Mouse (Mus musculus) E14TG2a.4 (cell line): ENCODE results near the gene Ltf.
A peak's percentile ranks its signal among the peaks of the same experiment; 100 is the strongest.

ENCODE experiments used
- H3K27me3 ChIP-seq: 2 replicates; pipeline ENCODE4 v1.6.1; 2014; ENCODE audit warnings: low read length, control low read depth; ENCODE audit not compliant: insufficient read depth
- H3K36me3 ChIP-seq: 2 replicates; pipeline ENCODE4 v1.6.1; 2014; ENCODE audit warnings: low read length, control low read depth; ENCODE audit not compliant: insufficient read depth
- H3K4me1 ChIP-seq: replicated peaks from 2 replicates; pipeline ENCODE4 v1.6.1; 2014; ENCODE audit warnings: low read depth, low read length, control low read depth
- H3K4me3 ChIP-seq: replicated peaks from 2 replicates; pipeline ENCODE4 v1.5.1; 2014; ENCODE audit warnings: mild to moderate bottlenecking, low read length
- H3K9me3 ChIP-seq: 2 replicates; pipeline ENCODE4 v1.6.1; 2014; ENCODE audit warnings: low read length, control low read depth
- CTCF ChIP-seq: conservative IDR thresholded peaks from 2 replicates; pipeline ENCODE4 v1.5.1; 2014; ENCODE audit warnings: low read length
- NANOG ChIP-seq: IDR thresholded peaks from 2 replicates; pipeline ENCODE4 v1.6.1; 2014; ENCODE audit warnings: borderline replicate concordance, low read length, mixed read lengths
- POU5F1 ChIP-seq: IDR thresholded peaks from 2 replicates; pipeline ENCODE4 v1.6.1; 2014; ENCODE audit warnings: low read length, borderline replicate concordance

Ltf gene

GRCm38 (mm10) chr9:111019022-111019421 lies at the start of gene Ltf:
Gene Ltf, plus strand, starts transcription at chr9:111019271.
- Histone ChIP-seq H3K4me1 (peaks cover 15% of the 10 kb centered on the region), H3K9me3 (no peaks in the 10 kb centered on the region), H3K4me3 (no peak within 1 kb of the TSS), H3K36me3 (no peaks in the 10 kb centered on the region), H3K27me3 (peaks cover 15% of the 10 kb centered on the region; the same call in 1 of the 2 replicates)
- no peak for TF ChIP-seq POU5F1
- no peak for TF ChIP-seq NANOG
- TF ChIP-seq CTCF, result no peak

GRCm38 (mm10) chr9:110979411-110979810 lies 39.7 kb upstream of the Ltf start:
- TF ChIP-seq POU5F1 (no peak), CTCF (no peak), NANOG (no peak)
- peaks cover 56% of the 10 kb centered on the region for H3K36me3 ChIP-seq
- no peaks in the 10 kb centered on the region for H3K9me3 ChIP-seq
- H3K4me1 ChIP-seq, result peaks cover 41% of the 10 kb centered on the region
- H3K4me3 ChIP-seq, result peak overlapping the region; percentile 66
- H3K27me3 ChIP-seq, result no peaks in the 10 kb centered on the region

- Histone ChIP-seq H3K9me3 (no peaks in the 10 kb centered on the region), H3K36me3 (peaks cover 42% of the 10 kb centered on the region)
Measured at GRCm38 (mm10) chr9:110982351-110982750, 36.7 kb upstream of the Ltf start.

GRCm38 (mm10) chr9:110984096-110984495 lies 35.0 kb upstream of the Ltf start:
- Histone ChIP-seq H3K27me3 (no peaks in the 10 kb centered on the region), H3K4me1 (peaks cover 59% of the 10 kb centered on the region), H3K36me3 (peaks cover 34% of the 10 kb centered on the region), H3K4me3 (no peak overlapping the region), H3K9me3 (no peaks in the 10 kb centered on the region)
- TF ChIP-seq NANOG, result no peak
- no peak for TF ChIP-seq CTCF
- no peak for TF ChIP-seq POU5F1

More at GRCm38 (mm10) chr9:110982351-110982750, 36.7 kb upstream of the Ltf start:
- H3K4me1 ChIP-seq, result peaks cover 50% of the 10 kb centered on the region
- no peak overlapping the region for H3K4me3 ChIP-seq
- no peak for TF ChIP-seq POU5F1
- no peak for TF ChIP-seq CTCF
- TF ChIP-seq NANOG, result no peak
- H3K27me3 ChIP-seq, result no peaks in the 10 kb centered on the region

GRCm38 (mm10) chr9:110985541-110985940 lies 33.5 kb upstream of the Ltf start:
- peaks cover 24% of the 10 kb centered on the region for H3K36me3 ChIP-seq
- TF ChIP-seq CTCF (no peak), NANOG (no peak), POU5F1 (no peak)
- no peak overlapping the region for H3K4me3 ChIP-seq
- H3K4me1 ChIP-seq, result peaks cover 65% of the 10 kb centered on the region
- no peaks in the 10 kb centered on the region for H3K27me3 ChIP-seq
- H3K9me3 ChIP-seq, result no peaks in the 10 kb centered on the region

- Histone ChIP-seq H3K4me1 (peaks cover 67% of the 10 kb centered on the region), H3K36me3 (peaks cover 21% of the 10 kb centered on the region), H3K27me3 (no peaks in the 10 kb centered on the region), H3K9me3 (no peaks in the 10 kb centered on the region), H3K4me3 (no peak overlapping the region)
- TF ChIP-seq NANOG (no peak), CTCF (no peak), POU5F1 (no peak)
Measured at GRCm38 (mm10) chr9:110985951-110986350, 33.1 kb upstream of the Ltf start.

- Histone ChIP-seq H3K36me3 (peaks cover 12% of the 10 kb centered on the region), H3K4me1 (peaks cover 65% of the 10 kb centered on the region), H3K27me3 (no peaks in the 10 kb centered on the region), H3K4me3 (no peak overlapping the region), H3K9me3 (no peaks in the 10 kb centered on the region)
- no peak for TF ChIP-seq NANOG
Measured at GRCm38 (mm10) chr9:110987331-110987730, 31.7 kb upstream of the Ltf start.

GRCm38 (mm10) chr9:110988078-110988477 lies 31.0 kb upstream of the Ltf start:
- Histone ChIP-seq H3K9me3 (no peaks in the 10 kb centered on the region), H3K4me3 (no peak overlapping the region), H3K27me3 (no peaks in the 10 kb centered on the region), H3K36me3 (peaks cover 4% of the 10 kb centered on the region), H3K4me1 (peaks cover 58% of the 10 kb centered on the region)
- no peak for TF ChIP-seq POU5F1
- TF ChIP-seq CTCF, result no peak
- TF ChIP-seq NANOG, result no peak

GRCm38 (mm10) chr9:110989141-110989540 lies 29.9 kb upstream of the Ltf start:
- Histone ChIP-seq H3K27me3 (no peaks in the 10 kb centered on the region), H3K4me1 (peaks cover 55% of the 10 kb centered on the region), H3K4me3 (no peak overlapping the region), H3K9me3 (no peaks in the 10 kb centered on the region), H3K36me3 (no peaks in the 10 kb centered on the region; the same call in 1 of the 2 replicates)
- TF ChIP-seq NANOG (no peak), CTCF (no peak), POU5F1 (no peak)

GRCm38 (mm10) chr9:110989543-110989942 lies 29.5 kb upstream of the Ltf start:
- Histone ChIP-seq H3K4me1 (peaks cover 54% of the 10 kb centered on the region), H3K36me3 (no peaks in the 10 kb centered on the region; the same call in 1 of the 2 replicates), H3K9me3 (no peaks in the 10 kb centered on the region), H3K4me3 (no peak overlapping the region), H3K27me3 (no peaks in the 10 kb centered on the region)
- no peak for TF ChIP-seq NANOG
- no peak for TF ChIP-seq POU5F1
- no peak for TF ChIP-seq CTCF
